Mouse (Mus musculus): Measurements from ENCODE around the gene Sipa1l2.

DNA sequence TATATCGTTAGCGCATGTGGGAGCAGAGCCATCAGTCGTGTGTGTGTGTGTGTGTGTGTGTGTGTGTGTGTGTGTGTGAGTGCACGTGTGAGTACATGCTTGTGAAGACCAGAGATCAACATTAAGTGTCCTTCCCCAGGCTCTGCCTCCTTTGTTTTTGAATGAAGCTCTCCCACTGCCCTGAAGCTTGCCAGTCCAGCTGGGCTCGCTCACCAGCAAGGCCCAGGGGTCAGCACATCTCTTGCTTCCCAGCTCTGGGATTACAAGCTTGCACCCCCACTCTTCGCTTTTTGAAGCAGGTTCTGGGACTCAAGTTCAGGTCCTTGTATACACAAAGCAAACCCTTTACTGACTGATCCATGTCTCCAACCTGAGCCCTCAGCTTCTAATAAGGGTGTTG, 40.1 kb upstream of the Sipa1l2 start:
- TF ChIP-seq CTCF (IDR thresholded peaks at IDR 0.05; ENCODE audit: borderline replicate concordance, insufficient read depth, low read depth, low read length) (no peak), POLR2A (IDR thresholded peaks at IDR 0.05; ENCODE audit: borderline replicate concordance, insufficient read depth, low read length) (no peak)
